Mouse (Mus musculus) ES-Bruce4 (cell line): ENCODE measurements around the gene Qprt.

Experiments
- CTCF ChIP-seq: IDR thresholded peaks from one replicate; pipeline ENCODE4 v1.8.1; 2011; ENCODE audit warnings: low read depth, low read length
- POLR2A ChIP-seq: IDR thresholded peaks from one replicate; pipeline ENCODE4 v1.8.1; 2011; ENCODE audit warnings: low read length; ENCODE audit not compliant: insufficient read depth

GRCm38 (mm10) chr7:127088083-127088482 lies 33.9 kb downstream of the Qprt start:
- TF ChIP-seq POLR2A (no peak), CTCF (no peak)
